Mouse (Mus musculus) heart, embryonic 13.5 days (tissue): Measurements from ENCODE around the gene 2700081O15Rik. TPM values are rescaled to one million over a fixed set of nuclear protein-coding genes. Genes with fewer than 3 reads are reported as not detected.

Source experiments
- ATAC-seq: fragments of 200-750 bp; cut with Nextera tagmentation; 2 replicates; pipeline ENCODE4 v1.8.0; 2017; ENCODE audit warnings: moderate TSS enrichment; ENCODE audit not compliant: insufficient number of reproducible peaks, low FRiP score, low TSS enrichment; ENCODE audit errors: extremely low read depth
- H3K27ac ChIP-seq: fragments of 300-500 bp; sonication (generic); replicated peaks from 2 replicates; pipeline ENCODE4 v1.5.1; 2015; ENCODE audit warnings: moderate library complexity, mild to moderate bottlenecking, inconsistent platforms
- H3K27me3 ChIP-seq: fragments of 300-500 bp; sonication (generic); replicated peaks from 2 replicates; pipeline ENCODE4 v1.6.1; 2015; ENCODE audit warnings: mild to moderate bottlenecking, inconsistent platforms
- H3K36me3 ChIP-seq: fragments of 300-500 bp; sonication (generic); 2 replicates; pipeline ENCODE4 v1.6.1; 2015; ENCODE audit warnings: mild to moderate bottlenecking, inconsistent platforms
- H3K4me1 ChIP-seq: fragments of 300-500 bp; sonication (generic); 2 replicates; pipeline ENCODE4 v1.6.1; 2015; ENCODE audit warnings: inconsistent platforms
- H3K4me2 ChIP-seq: fragments of 300-500 bp; sonication (generic); 2 replicates; pipeline ENCODE4 v1.6.1; 2015; ENCODE audit warnings: inconsistent platforms, mild to moderate bottlenecking, moderate library complexity
- H3K4me3 ChIP-seq: fragments of 300-500 bp; sonication (generic); 2 replicates; pipeline ENCODE4 v1.5.1; 2015; ENCODE audit warnings: moderate library complexity, mild to moderate bottlenecking, inconsistent platforms
- H3K9ac ChIP-seq: fragments of 300-500 bp; sonication (generic); 2 replicates; pipeline ENCODE4 v1.6.1; 2015; ENCODE audit warnings: inconsistent platforms, mild to moderate bottlenecking, moderate library complexity
- H3K9me3 ChIP-seq: fragments of 300-500 bp; sonication (generic); 2 replicates; pipeline ENCODE4 v1.6.1; 2016; ENCODE audit warnings: inconsistent platforms
- WGBS: fragments of 180-500 bp; shearing (Covaris S2); methylation state at CpG from one replicate; pipeline ENCODE4 v1.1.7; 2015; ENCODE audit warnings: mixed read lengths; 5-methylcytosine and 5-hydroxymethylcytosine counted together
- microRNA-seq: library from miRNA; unstranded; fragments of <30 nt; microRNA quantifications from one replicate; pipeline ENCODE4, GENCODE M21; 2016
- polyA plus RNA-seq: library from polyadenylated mRNA; unstranded; fragments of >200 nt; fragmentation: Nextera tagmentation; extraction: Ambion mirVana; gene quantifications from 2 replicates; pipeline ENCODE4 v1.2.1, GENCODE M21; 2015

The 2700081O15Rik gene
- polyA plus RNA-seq, 1 experiment from 2014 or later = 3.7 TPM

DNA sequence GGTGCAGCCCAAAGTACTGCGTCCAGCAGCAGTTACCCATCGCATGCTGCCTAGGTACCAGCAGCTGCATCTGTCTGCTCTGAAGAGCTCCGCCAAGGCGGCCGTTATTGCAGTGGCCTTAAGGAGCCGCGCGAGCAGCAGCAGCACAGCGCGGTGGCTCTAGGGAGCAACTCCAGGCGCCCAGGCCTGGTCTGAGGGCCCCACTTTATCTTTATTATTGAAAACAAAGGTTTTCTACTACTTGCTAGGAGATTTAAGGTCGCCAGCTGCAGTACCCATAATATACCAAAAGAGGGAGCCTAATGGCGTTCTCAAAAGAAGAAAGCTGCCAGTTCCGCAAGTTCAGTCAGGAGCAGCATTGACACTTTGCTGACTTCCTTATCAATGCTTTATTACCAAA is 24.1 kb downstream of the 2700081O15Rik start:
- Histone ChIP-seq H3K9ac (no peak overlapping the region), H3K4me2 (no peak overlapping the region)
- no peak for ATAC-seq

DNA sequence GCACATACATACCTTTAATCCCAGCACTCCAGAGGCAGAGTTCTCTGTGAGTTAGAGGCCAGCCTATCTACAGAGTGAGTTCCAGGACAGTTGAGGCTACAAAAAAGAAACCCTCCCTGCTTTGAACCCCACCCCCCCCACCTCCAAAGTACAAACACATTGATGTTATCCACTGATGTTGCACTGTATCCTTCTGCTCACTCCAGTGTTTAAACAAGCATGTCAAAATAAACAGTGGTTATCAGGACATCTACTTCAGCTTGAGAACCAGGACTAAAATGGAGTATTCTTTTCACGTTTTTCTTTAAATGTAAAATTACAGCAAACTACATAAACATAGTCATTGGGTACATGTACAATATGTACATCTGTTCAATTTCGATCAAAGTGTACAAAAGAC is 27.7 kb downstream of the 2700081O15Rik start:
- peaks cover 22% of the 10 kb centered on the region for H3K36me3 ChIP-seq
- no peaks in the 10 kb centered on the region for H3K9me3 ChIP-seq
- no peak overlapping the region for H3K4me3 ChIP-seq
- peaks cover 9% of the 10 kb centered on the region for H3K4me1 ChIP-seq
- H3K27me3 ChIP-seq = no peaks in the 10 kb centered on the region
- no peak for ATAC-seq
- no peak overlapping the region for H3K27ac ChIP-seq
- WGBS = 80% methylated on average over 2 of the region's 2 CpGs
- no peak overlapping the region for H3K4me2 ChIP-seq
- no peak overlapping the region for H3K9ac ChIP-seq

More for the DNA sequence above, 24.1 kb downstream of the 2700081O15Rik start:
- H3K27ac ChIP-seq = no peak overlapping the region
- H3K4me3 ChIP-seq = no peak overlapping the region
- WGBS = 51% methylated on average over 14 of the region's 14 CpGs
- peaks cover 8% of the 10 kb centered on the region for H3K4me1 ChIP-seq
- H3K36me3 ChIP-seq = peaks cover 18% of the 10 kb centered on the region
- H3K9me3 ChIP-seq = no peaks in the 10 kb centered on the region
- no peaks in the 10 kb centered on the region for H3K27me3 ChIP-seq

- Histone ChIP-seq H3K4me3 (no peak overlapping the region), H3K4me1 (peaks cover 8% of the 10 kb centered on the region), H3K36me3 (peaks cover 23% of the 10 kb centered on the region), H3K27me3 (no peaks in the 10 kb centered on the region), H3K27ac (no peak overlapping the region), H3K9me3 (no peaks in the 10 kb centered on the region), H3K9ac (no peak overlapping the region), H3K4me2 (no peak overlapping the region)
- no peak for ATAC-seq
- WGBS = 69% methylated on average over 1 of the region's 1 CpGs
Observed at GRCm38 (mm10) chr19:7445596-7445995, 28.2 kb downstream of the 2700081O15Rik start.

DNA sequence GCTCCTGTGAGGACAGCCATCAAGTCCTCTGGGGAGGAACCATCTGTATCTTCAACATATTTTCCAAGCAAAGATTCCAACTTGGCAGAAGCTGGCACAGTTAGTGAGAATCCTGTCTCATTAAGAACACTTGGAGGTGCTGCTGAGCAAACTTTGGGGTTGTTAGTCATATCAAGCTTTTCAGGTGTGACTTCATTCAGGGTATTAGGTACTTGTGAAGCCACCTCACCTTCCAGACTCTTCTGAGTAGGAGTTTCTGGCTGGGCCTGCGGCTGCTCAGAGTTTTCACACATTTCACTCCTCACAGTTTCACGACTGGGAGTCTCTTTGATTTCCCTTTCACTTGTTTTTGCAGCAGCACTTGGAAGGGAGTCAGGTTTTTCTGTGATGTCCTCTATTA is 39.4 kb downstream of the 2700081O15Rik start:
- Histone ChIP-seq H3K4me1 (0 out of 2 replicates have a peak, but pooled peaks cover under 1% of the 10 kb centered on the region), H3K36me3 (peaks cover 25% of the 10 kb centered on the region), H3K27me3 (no peaks in the 10 kb centered on the region), H3K27ac (no peak overlapping the region), H3K4me2 (no peak overlapping the region), H3K4me3 (no peak overlapping the region), H3K9ac (no peak overlapping the region), H3K9me3 (no peaks in the 10 kb centered on the region)
- no peak for ATAC-seq
- 68% methylated on average over 2 of the region's 2 CpGs for WGBS

DNA sequence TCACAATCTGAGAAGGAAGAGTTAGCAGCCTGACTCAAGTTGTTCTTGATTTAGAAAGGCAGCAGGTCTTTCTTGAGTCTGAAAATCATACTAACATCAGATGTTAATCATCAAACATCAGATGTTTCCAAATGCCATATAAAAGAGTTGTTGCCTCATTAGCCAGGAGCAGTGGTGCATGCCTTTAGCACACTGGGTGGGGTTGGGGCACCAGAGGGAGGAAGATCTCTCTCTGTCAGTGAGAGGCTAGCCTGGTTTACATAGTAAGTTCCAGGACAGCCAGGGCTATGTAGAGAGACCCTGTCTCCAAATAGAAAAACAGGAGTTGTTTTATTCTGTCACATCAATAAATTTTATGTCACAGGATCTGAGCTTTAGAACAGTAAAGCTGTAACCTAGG is 41.5 kb downstream of the 2700081O15Rik start:
- no peaks in the 10 kb centered on the region for H3K4me1 ChIP-seq
- peaks cover 32% of the 10 kb centered on the region for H3K36me3 ChIP-seq
- ATAC-seq = no peak
- H3K9ac ChIP-seq = no peak overlapping the region
- no peak overlapping the region for H3K4me2 ChIP-seq
- H3K4me3 ChIP-seq = no peak overlapping the region
- H3K27ac ChIP-seq = no peak overlapping the region
- no peaks in the 10 kb centered on the region for H3K27me3 ChIP-seq
- H3K9me3 ChIP-seq = no peaks in the 10 kb centered on the region

- Histone ChIP-seq H3K9ac (no peak overlapping the region), H3K9me3 (no peaks in the 10 kb centered on the region), H3K4me1 (no peaks in the 10 kb centered on the region), H3K4me3 (no peak overlapping the region), H3K27me3 (no peaks in the 10 kb centered on the region), H3K27ac (no peak overlapping the region), H3K36me3 (peaks cover 33% of the 10 kb centered on the region), H3K4me2 (no peak overlapping the region)
- WGBS = 85% methylated on average over 2 of the region's 2 CpGs
- ATAC-seq = no peak
Observed at GRCm38 (mm10) chr19:7459370-7459769, 41.9 kb downstream of the 2700081O15Rik start.

GRCm38 (mm10) chr19:7467915-7468314 is 50.5 kb downstream of the 2700081O15Rik start:
- ATAC-seq = no peak
- Histone ChIP-seq H3K4me2 (no peak overlapping the region), H3K4me1 (peaks cover 11% of the 10 kb centered on the region), H3K4me3 (no peak overlapping the region), H3K27ac (no peak overlapping the region), H3K36me3 (peaks cover 55% of the 10 kb centered on the region), H3K9ac (no peak overlapping the region), H3K9me3 (no peaks in the 10 kb centered on the region), H3K27me3 (no peaks in the 10 kb centered on the region)

DNA sequence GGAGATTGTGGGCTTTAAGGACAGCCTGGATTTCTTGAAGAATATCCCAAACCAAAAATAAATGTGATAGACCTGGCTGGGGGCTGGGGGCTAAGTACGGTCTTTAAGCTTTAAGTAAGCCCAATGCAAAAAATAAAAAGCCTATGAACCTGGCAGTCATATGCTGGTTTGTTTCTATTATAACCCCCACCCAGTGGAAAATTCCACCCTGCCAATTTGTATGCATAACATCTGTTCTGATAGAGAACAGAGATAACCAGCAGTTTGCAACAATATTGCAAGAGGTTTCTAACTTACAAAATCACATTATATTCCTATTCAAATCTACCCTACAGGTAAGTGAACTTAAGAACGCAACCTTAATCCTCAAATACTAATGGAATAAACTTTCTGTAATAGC is 53.2 kb downstream of the 2700081O15Rik start:
- 84% methylated on average over 2 of the region's 2 CpGs for WGBS
- H3K27ac ChIP-seq = no peak overlapping the region
- ATAC-seq = no peak

More for the DNA sequence above, 53.2 kb downstream of the 2700081O15Rik start:
- Histone ChIP-seq H3K36me3 (peaks cover 57% of the 10 kb centered on the region), H3K4me3 (no peak overlapping the region), H3K27me3 (no peaks in the 10 kb centered on the region), H3K4me2 (no peak overlapping the region), H3K9ac (no peak overlapping the region), H3K9me3 (no peaks in the 10 kb centered on the region), H3K4me1 (peaks cover 11% of the 10 kb centered on the region)

Small RNAs within 50 kb of the gene (microRNA-seq; reads per million reads assigned to microRNA genes)
- gene Mir6991 = 1.2 reads per million

Other genes with a start within 250 kb of the 2700081O15Rik start
- 147 and 160 TPM in 2 replicates for gene Otub1, start 211.3 kb upstream of the 2700081O15Rik start, polyA plus RNA-seq
- 1,676 and 1,958 TPM in 2 replicates for gene Cox8a, start 200.0 kb upstream of the 2700081O15Rik start, polyA plus RNA-seq
- 51.0 and 52.1 TPM in 2 replicates for gene Naa40, start 176.4 kb upstream of the 2700081O15Rik start, polyA plus RNA-seq
- 12.7 and 16.5 TPM in 2 replicates for gene Rcor2, start 150.3 kb upstream of the 2700081O15Rik start, polyA plus RNA-seq
- gene Mark2, start 75.8 kb upstream of the 2700081O15Rik start, polyA plus RNA-seq = 27.3 and 28.8 TPM in 2 replicates
- gene Spindoc, start 34.6 kb upstream of the 2700081O15Rik start, polyA plus RNA-seq = 18.8 and 22.3 TPM in 2 replicates
- gene Rtn3, start 65.7 kb downstream of the 2700081O15Rik start, polyA plus RNA-seq = 129 and 138 TPM in 2 replicates
- gene Atl3, start 76.4 kb downstream of the 2700081O15Rik start, polyA plus RNA-seq = 7.2 and 7.7 TPM in 2 replicates
- 60.1 and 65.2 TPM in 2 replicates for gene Pla2g16, start 139.8 kb downstream of the 2700081O15Rik start, polyA plus RNA-seq
- 0.25 and 0.27 TPM in 2 replicates for gene Lgals12, start 189.6 kb downstream of the 2700081O15Rik start, polyA plus RNA-seq
- not detected in 2 replicates for gene Hrasls5, start 194.9 kb downstream of the 2700081O15Rik start, polyA plus RNA-seq